Mouse (Mus musculus): ENCODE data around the gene Dazap1. TPM values are rescaled to one million over a fixed set of nuclear protein-coding genes. Genes with fewer than 3 reads are reported as not detected.

Dazap1 gene
- polyA plus RNA-seq, 1 experiment from 2014 or later: 34.7 TPM

DNA sequence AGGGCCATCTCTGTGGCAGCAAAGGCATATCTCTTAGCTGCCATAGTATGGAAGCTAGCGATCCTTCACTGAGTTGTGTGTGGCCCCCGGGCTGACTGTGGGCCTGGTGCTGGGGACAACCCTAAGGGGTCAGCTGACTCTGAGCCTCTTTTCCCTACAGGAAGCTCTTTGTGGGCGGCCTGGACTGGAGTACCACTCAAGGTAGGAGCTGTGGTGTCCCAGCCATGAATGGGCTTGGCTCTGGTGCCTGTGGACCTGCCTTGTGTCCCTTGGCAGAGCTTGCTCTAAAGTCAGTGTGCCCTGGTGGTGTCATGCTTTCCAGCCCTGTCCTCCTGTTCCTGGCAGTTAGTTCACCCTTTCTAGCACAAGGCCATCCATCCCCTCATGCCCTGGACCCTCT is 12.6 kb downstream of the Dazap1 start:
- Histone ChIP-seq H3K27me3 (no peaks in the 10 kb centered on the region), H3K4me2 (no peak overlapping the region), H3K4me1 (replicated peaks) (peaks cover 66% of the 10 kb centered on the region), H3K4me3 (replicated peaks) (no peak overlapping the region), H3K9ac (0 out of 2 replicates have a peak overlapping the region, but pooled peaks have one; percentile 52), H3K36me3 (peaks cover 89% of the 10 kb centered on the region), H3K27ac (peak overlapping the region; percentile 96), H3K9me3 (replicated peaks) (no peaks in the 10 kb centered on the region)
- DNase-seq (no peak), ATAC-seq (ENCODE audit: low read depth) (no peak)
- WGBS (ENCODE audit: insufficient replicate concordance): 79% methylated on average over 3 of the region's 3 CpGs

DNA sequence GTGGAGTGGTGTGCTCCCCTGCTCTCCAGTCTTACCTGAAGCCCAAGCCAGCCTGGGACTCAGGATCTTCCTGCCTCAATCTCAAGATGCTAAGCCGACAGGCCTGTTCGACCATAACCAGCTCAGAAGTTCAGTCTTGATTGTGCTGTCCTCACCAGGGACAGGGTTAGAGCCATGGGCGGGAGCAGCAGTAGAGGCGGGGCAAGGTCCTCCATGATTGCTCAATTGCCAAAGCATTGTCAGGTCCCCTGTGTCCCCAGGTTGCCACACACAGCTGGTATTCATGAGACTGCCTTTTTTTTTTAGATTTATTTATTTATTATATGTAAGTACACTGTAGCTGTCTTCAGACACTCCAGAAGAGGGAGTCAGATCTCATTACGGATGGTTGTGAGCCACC is 15.0 kb downstream of the Dazap1 start:
- Histone ChIP-seq H3K4me1 (replicated peaks) (peaks cover 47% of the 10 kb centered on the region), H3K27me3 (no peaks in the 10 kb centered on the region), H3K36me3 (peaks cover 94% of the 10 kb centered on the region), H3K9me3 (replicated peaks) (no peaks in the 10 kb centered on the region), H3K9ac (no peak overlapping the region), H3K4me2 (no peak overlapping the region), H3K4me3 (replicated peaks) (no peak overlapping the region), H3K27ac (no peak overlapping the region)
- 78% methylated on average over 5 of the region's 5 CpGs for WGBS (ENCODE audit: insufficient replicate concordance)
- ATAC-seq (ENCODE audit: low read depth) (no peak), DNase-seq (no peak)

DNA sequence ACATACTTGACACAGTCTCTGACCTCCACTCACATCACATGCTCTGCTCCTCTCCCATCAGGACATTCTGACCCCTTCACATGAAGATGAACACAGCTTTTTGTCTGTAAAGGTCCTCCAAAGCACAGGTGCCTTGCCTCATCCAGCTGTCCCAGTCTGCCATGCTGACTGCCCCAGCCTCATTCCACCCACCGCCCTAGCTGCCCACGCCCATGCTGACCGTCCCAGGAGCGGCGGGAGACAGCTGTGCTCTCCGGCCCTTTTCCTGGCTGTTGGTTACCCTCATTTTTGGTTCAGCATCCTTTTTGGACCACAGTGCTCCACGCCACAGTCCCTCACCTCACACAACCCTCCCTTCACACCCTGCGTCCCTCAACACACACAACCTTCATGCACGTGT is 17.1 kb downstream of the Dazap1 start:
- Histone ChIP-seq H3K36me3 (peaks cover 100% of the 10 kb centered on the region), H3K27me3 (no peaks in the 10 kb centered on the region)
- 92% methylated on average over 9 of the region's 9 CpGs for WGBS (ENCODE audit: insufficient replicate concordance)

DNA sequence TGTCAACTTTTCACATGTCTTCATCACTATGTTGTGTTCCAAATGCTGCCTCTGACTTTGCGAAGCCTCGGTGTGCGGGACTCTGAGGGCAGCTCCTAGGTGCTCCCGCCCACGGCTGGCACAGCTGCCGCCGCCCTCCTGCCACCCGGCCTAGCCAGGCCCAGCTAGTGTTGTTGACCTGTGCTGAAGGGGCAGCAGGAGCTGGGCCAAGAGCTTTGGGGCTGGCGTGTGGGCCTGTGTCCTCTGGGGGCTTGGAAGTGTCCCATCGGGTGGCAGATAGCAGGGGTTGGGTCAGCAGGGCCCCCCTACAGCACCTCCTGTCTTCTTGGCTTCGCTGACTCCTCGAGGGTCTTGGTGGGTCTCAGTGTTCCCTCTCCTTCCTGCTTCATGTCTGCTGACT is 18.0 kb downstream of the Dazap1 start:
- WGBS (ENCODE audit: insufficient replicate concordance): 92% methylated on average over 12 of the region's 12 CpGs
- Histone ChIP-seq H3K4me2 (no peak overlapping the region), H3K4me1 (replicated peaks) (peaks cover 23% of the 10 kb centered on the region), H3K4me3 (replicated peaks) (no peak overlapping the region), H3K36me3 (peaks cover 100% of the 10 kb centered on the region), H3K27me3 (no peaks in the 10 kb centered on the region), H3K27ac (no peak overlapping the region), H3K9me3 (replicated peaks) (no peaks in the 10 kb centered on the region), H3K9ac (no peak overlapping the region)
- DNase-seq (no peak), ATAC-seq (ENCODE audit: low read depth) (no peak)

More for the DNA sequence above, 17.1 kb downstream of the Dazap1 start:
- H3K9ac ChIP-seq: no peak overlapping the region
- DNase-seq (no peak), ATAC-seq (ENCODE audit: low read depth) (no peak)
- H3K9me3 ChIP-seq (replicated peaks): no peaks in the 10 kb centered on the region
- H3K27ac ChIP-seq: no peak overlapping the region
- no peak overlapping the region for H3K4me2 ChIP-seq
- no peak overlapping the region for H3K4me3 ChIP-seq (replicated peaks)
- peaks cover 32% of the 10 kb centered on the region for H3K4me1 ChIP-seq (replicated peaks)

DNA sequence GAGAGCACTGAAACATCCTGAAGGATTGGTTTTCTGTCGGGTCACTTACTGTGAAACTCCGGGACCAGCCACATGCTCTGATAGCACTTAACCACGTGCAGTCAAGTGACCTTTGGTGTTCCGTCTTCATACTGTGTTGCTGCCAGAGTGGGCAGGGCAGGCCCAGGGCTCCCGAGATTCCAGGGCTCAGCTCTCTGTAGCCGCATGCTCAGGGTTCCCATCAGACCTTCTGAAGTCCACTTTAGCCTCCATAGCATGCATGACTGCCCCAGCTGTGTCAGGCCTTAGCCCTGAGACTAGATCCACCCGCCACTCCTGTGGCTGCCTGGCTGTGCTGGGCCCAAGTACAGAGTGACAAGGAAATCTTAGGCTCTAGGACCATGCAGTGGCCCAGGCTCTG is 20.0 kb downstream of the Dazap1 start:
- no peaks in the 10 kb centered on the region for H3K27me3 ChIP-seq
- no peak overlapping the region for H3K4me2 ChIP-seq
- no peaks in the 10 kb centered on the region for H3K9me3 ChIP-seq (replicated peaks)
- 76% methylated on average over 7 of the region's 7 CpGs for WGBS (ENCODE audit: insufficient replicate concordance)
- H3K9ac ChIP-seq: no peak overlapping the region
- H3K36me3 ChIP-seq: peaks cover 99% of the 10 kb centered on the region
- ATAC-seq (ENCODE audit: low read depth) (no peak), DNase-seq (no peak)
- H3K4me3 ChIP-seq (replicated peaks): no peak overlapping the region
- H3K27ac ChIP-seq: no peak overlapping the region
- peaks cover 11% of the 10 kb centered on the region for H3K4me1 ChIP-seq (replicated peaks)

DNA sequence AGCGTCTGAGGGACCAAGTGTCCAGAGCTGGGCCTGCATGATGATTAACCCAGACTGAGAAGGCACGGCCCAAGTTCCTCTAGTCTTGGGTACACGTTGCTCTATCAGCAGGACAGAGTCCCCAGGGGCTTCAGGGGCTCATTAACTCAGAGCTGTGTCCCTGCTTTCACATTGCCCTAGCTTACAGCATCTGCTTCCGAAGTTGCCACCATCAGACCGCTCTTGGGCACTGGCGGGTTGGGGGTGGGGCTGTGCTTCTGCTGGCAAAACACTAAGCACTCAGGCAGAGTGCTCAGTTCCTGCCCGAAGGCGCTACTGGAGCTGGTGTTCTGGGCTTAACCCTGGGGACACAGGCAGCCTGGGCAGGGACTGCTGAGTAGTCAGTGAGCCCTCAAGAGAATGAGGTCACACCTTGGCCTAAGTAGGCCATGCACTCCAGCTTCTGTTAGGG is 20.7 kb downstream of the Dazap1 start:
- Histone ChIP-seq H3K4me1 (replicated peaks) (peaks cover 11% of the 10 kb centered on the region), H3K4me2 (no peak overlapping the region), H3K9me3 (replicated peaks) (no peaks in the 10 kb centered on the region), H3K27me3 (no peaks in the 10 kb centered on the region), H3K36me3 (peaks cover 99% of the 10 kb centered on the region), H3K27ac (no peak overlapping the region), H3K4me3 (replicated peaks) (no peak overlapping the region), H3K9ac (no peak overlapping the region)
- 87% methylated on average over 8 of the region's 8 CpGs for WGBS (ENCODE audit: insufficient replicate concordance)
- ATAC-seq (ENCODE audit: low read depth) (no peak), DNase-seq (no peak)

DNA sequence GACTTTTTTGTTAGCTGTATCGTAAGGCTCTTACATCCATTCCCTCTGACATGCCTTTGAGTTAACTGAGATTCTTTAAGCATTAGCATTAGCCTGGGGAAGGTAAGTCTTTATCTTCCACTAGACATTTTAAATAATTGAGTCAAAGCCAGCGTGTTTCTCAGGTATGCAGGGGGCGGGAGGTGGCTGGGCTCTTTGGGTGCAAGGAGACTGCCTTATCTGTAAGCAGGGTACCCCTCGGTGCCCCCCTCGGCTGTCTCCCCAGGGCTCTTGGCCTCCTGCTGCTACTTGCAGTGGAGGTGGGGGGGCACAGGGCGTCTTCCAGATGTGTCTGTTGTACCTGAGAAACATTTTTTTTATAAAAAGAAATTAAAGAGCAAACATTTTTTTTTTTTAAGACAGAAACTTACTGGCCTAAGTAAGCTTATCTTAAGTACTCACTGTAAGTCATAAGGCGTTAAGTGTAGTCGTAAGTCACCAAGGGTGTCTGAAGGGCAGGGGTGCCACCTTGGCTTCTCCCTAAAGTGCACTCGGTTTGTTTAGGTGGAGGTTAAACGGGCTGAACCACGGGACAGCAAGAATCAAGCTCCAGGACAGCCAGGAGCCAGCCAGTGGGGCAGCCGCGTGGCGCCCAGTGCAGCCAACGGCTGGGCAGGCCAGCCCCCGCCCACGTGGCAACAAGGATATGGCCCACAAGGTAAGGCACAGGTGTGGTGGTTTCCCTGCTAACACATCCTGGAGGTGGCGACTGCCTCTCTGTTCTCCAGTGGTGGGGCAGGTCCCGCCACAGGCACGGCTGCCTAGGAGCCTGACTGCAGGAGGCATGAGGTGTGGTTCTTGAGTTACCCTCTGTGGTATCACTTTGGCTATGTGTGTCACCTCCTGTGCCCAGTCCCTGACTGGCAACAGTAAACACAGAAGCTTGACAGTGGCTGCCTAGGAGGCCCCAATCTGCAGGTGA is 21.5 kb downstream of the Dazap1 start:
- no peak overlapping the region for H3K27ac ChIP-seq
- no peaks in the 10 kb centered on the region for H3K9me3 ChIP-seq (replicated peaks)
- no peak overlapping the region for H3K9ac ChIP-seq
- H3K4me1 ChIP-seq (replicated peaks): peaks cover 11% of the 10 kb centered on the region
- H3K36me3 ChIP-seq: peaks cover 99% of the 10 kb centered on the region
- ATAC-seq (ENCODE audit: low read depth) (no peak), DNase-seq (no peak)
- H3K4me3 ChIP-seq (replicated peaks): no peak overlapping the region
- WGBS (ENCODE audit: insufficient replicate concordance): 82% methylated on average over 20 of the region's 20 CpGs
- H3K27me3 ChIP-seq: no peaks in the 10 kb centered on the region
- no peak overlapping the region for H3K4me2 ChIP-seq

DNA sequence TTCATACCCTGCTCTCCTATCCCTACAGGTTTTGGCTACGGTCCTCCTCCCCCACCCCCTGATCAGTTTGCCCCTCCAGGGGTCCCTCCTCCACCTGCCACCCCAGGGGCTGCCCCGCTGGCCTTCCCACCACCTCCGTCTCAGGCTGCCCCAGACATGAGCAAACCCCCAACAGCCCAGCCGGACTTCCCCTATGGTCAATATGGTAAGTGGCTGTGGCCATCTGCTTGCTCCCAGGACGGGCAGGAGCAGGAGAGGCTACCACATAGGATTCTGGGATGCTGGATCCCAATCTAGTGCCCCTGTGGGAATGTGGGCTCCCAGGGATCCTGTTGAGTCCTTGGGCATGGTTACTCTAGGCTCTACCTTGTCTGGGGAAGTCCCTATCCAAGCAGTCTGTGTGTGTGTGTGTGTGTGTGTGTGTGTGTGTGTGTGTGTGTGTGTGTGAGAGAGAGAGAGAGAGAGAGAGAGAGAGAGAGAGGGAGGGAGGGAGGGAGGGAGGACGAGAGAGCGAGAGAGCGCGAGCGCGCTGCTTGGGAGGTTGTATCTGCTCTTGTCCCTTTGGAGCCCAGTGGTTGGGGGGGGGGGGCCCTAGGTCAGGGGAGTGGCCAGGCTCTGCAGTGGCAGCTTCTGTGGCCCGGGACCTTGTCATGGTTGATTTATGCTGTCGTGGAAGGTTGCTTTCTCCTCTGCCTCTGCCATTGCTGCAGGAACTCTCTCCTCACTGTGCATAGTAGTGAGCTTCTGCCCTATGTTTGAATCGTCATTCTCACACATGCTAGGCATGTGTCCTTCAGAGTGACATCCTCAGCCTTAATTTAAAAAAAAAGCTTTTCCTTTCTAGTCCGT is 24.2 kb downstream of the Dazap1 start:
- no peak overlapping the region for H3K4me2 ChIP-seq
- WGBS (ENCODE audit: insufficient replicate concordance): 84% methylated on average over 15 of the region's 15 CpGs
- ATAC-seq (ENCODE audit: low read depth): no peak
- H3K4me1 ChIP-seq (replicated peaks): peaks cover 14% of the 10 kb centered on the region
- no peak overlapping the region for H3K4me3 ChIP-seq (replicated peaks)
- H3K27ac ChIP-seq: no peak overlapping the region
- no peaks in the 10 kb centered on the region for H3K9me3 ChIP-seq (replicated peaks)
- no peak for DNase-seq
- peaks cover 88% of the 10 kb centered on the region for H3K36me3 ChIP-seq
- H3K27me3 ChIP-seq: no peaks in the 10 kb centered on the region
- no peak overlapping the region for H3K9ac ChIP-seq

DNA sequence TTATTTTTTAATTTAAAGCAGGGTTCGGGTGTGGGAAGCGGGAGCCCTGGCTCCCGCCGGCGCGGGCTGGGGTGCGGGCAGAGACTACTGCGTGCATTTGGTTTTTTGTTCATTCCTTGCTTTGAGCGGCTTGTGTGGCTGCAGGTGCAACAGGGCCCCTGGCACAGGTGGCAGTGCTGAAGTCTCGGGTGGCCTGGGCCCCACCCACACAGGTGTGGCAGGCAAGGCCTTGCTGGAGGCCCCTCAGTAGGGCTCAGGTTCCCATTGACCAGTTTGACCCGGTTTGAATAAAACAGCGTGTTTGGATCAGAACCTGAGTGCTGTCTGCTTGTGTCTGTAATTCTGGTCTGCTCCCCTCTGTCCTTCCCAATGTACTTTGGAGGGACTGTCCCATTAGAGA is 26.8 kb downstream of the Dazap1 start:
- DNase-seq (no peak), ATAC-seq (ENCODE audit: low read depth) (no peak)
- H3K27ac ChIP-seq: no peak overlapping the region
- peaks cover 12% of the 10 kb centered on the region for H3K4me1 ChIP-seq (replicated peaks)
- H3K9me3 ChIP-seq (replicated peaks): no peaks in the 10 kb centered on the region
- no peaks in the 10 kb centered on the region for H3K27me3 ChIP-seq
- WGBS (ENCODE audit: insufficient replicate concordance): 90% methylated on average over 12 of the region's 12 CpGs
- H3K4me3 ChIP-seq (replicated peaks): no peak overlapping the region
- peaks cover 64% of the 10 kb centered on the region for H3K36me3 ChIP-seq
- no peak overlapping the region for H3K9ac ChIP-seq
- no peak overlapping the region for H3K4me2 ChIP-seq

DNA sequence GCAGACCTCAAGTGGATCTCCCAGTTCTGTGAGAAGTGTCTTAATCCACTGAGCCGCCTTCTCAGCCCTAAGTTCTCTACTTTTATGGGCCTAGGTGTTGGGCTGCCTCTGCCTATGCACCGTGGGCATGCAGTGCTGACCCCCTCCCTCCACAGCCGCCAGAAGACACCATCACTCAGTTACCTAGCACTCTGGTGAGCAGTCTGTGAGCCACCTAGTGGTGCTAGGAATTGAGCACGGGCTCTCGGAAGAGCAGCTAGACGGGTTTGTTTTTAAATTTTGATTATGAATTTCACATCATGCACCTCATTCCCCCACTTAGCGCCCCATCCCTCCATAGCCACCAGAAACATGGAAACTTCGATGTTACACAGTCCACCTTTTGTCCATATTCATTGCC is 27.4 kb downstream of the Dazap1 start:
- no peak overlapping the region for H3K4me3 ChIP-seq (replicated peaks)
- WGBS (ENCODE audit: insufficient replicate concordance): 71% methylated on average over 8 of the region's 8 CpGs
- no peak for ATAC-seq (ENCODE audit: low read depth)
- no peaks in the 10 kb centered on the region for H3K27me3 ChIP-seq
- H3K27ac ChIP-seq: no peak overlapping the region
- peaks cover 18% of the 10 kb centered on the region for H3K4me1 ChIP-seq (replicated peaks)
- no peak overlapping the region for H3K4me2 ChIP-seq
- H3K9me3 ChIP-seq (replicated peaks): no peaks in the 10 kb centered on the region
- peaks cover 64% of the 10 kb centered on the region for H3K36me3 ChIP-seq
- DNase-seq: no peak
- H3K9ac ChIP-seq: no peak overlapping the region

Data from liver, embryonic 13.5 days (tissue).